Mouse (Mus musculus) right cerebral cortex, adult 18-20 months (tissue): ENCODE results near the gene Zcchc7.

Experiments used
- DNase-seq: peaks from one replicate; pipeline ENCODE4 v3.0.0; 2022; ENCODE audit warnings: mixed read lengths

Gene Zcchc7

GRCm38 (mm10) chr4:44967402-44967801, 211.7 kb downstream of the Zcchc7 start:
- DNase-seq, result no peak

- no peak for DNase-seq
Measured at GRCm38 (mm10) chr4:44970056-44970455, 214.4 kb downstream of the Zcchc7 start.

- DNase-seq, result no peak
Measured at GRCm38 (mm10) chr4:44970612-44971110, 215.0 kb downstream of the Zcchc7 start.

GRCm38 (mm10) chr4:44973450-44973849, 217.8 kb downstream of the Zcchc7 start:
- peak; percentile 92 for DNase-seq

- DNase-seq, result no peak
Measured at GRCm38 (mm10) chr4:44973871-44974270, 218.2 kb downstream of the Zcchc7 start.

GRCm38 (mm10) chr4:44974331-44974730, 218.7 kb downstream of the Zcchc7 start:
- DNase-seq, result no peak

GRCm38 (mm10) chr4:44976026-44976615, 220.4 kb downstream of the Zcchc7 start:
- DNase-seq, result no peak

- no peak for DNase-seq
Measured at GRCm38 (mm10) chr4:44976921-44977710, 221.4 kb downstream of the Zcchc7 start.

- DNase-seq, result no peak
Measured at GRCm38 (mm10) chr4:44978175-44978574, 222.5 kb downstream of the Zcchc7 start.

- DNase-seq, result no peak
Measured at GRCm38 (mm10) chr4:44979794-44980338, 224.2 kb downstream of the Zcchc7 start.

GRCm38 (mm10) chr4:44981280-44981973, 225.8 kb downstream of the Zcchc7 start, which contains the start of gene Grhpr:
TSS of gene Grhpr (plus strand) at chr4:44981395.
- DNase-seq, result peak; percentile 76
